Mouse (Mus musculus) forebrain, embryonic 12.5 days (tissue): ENCODE results near the gene Duxbl1. TPM values are rescaled to one million over a fixed set of nuclear protein-coding genes. Genes with fewer than 3 reads are reported as not detected.
"Not testable (repeated sequence)": the region's sequence is repeated elsewhere in the genome, so short reads cannot be mapped to it uniquely, and the experiment has no call there.

Experiments used
- ATAC-seq: fragments of 200-750 bp; cut with Nextera tagmentation; 2 replicates; pipeline ENCODE4 v1.8.0; 2017; ENCODE audit warnings: moderate TSS enrichment; ENCODE audit not compliant: low FRiP score
- H3K27ac ChIP-seq: fragments of 300-500 bp; sonication (generic); 2 replicates; pipeline ENCODE4 v1.5.1; 2016; ENCODE audit warnings: mild to moderate bottlenecking
- H3K27me3 ChIP-seq: fragments of 300-500 bp; sonication (generic); 2 replicates; pipeline ENCODE4 v1.6.1; 2016; ENCODE audit warnings: mild to moderate bottlenecking
- H3K36me3 ChIP-seq: fragments of 300-500 bp; sonication (generic); replicated peaks from 2 replicates; pipeline ENCODE4 v1.6.1; 2016; ENCODE audit warnings: mild to moderate bottlenecking
- H3K4me1 ChIP-seq: fragments of 300-500 bp; sonication (generic); 2 replicates; pipeline ENCODE4 v1.6.1; 2016
- H3K4me2 ChIP-seq: fragments of 300-500 bp; sonication (generic); 2 replicates; pipeline ENCODE4 v1.6.1; 2016; ENCODE audit warnings: mild to moderate bottlenecking, moderate library complexity
- H3K4me3 ChIP-seq: fragments of 300-500 bp; sonication (generic); replicated peaks from 2 replicates; pipeline ENCODE4 v1.5.1; 2016; ENCODE audit warnings: mild to moderate bottlenecking
- H3K9ac ChIP-seq: fragments of 300-500 bp; sonication (generic); 2 replicates; pipeline ENCODE4 v1.6.1; 2016; ENCODE audit warnings: mild to moderate bottlenecking
- H3K9me3 ChIP-seq: fragments of 300-500 bp; sonication (generic); 2 replicates; pipeline ENCODE4 v1.6.1; 2016
- WGBS: fragments of 180-500 bp; shearing (Covaris S2); methylation state at CpG from one replicate; pipeline ENCODE4 v1.1.7; 2016; 5-methylcytosine and 5-hydroxymethylcytosine counted together
- polyA plus RNA-seq: library from polyadenylated mRNA; unstranded; fragments of >200 nt; fragmentation: Nextera tagmentation; extraction: Ambion mirVana; gene quantifications from 2 replicates; pipeline ENCODE4 v1.2.1, GENCODE M21; 2016

Gene Duxbl1
- 3.6 and 5.6 TPM in 2 replicates for polyA plus RNA-seq

DNA sequence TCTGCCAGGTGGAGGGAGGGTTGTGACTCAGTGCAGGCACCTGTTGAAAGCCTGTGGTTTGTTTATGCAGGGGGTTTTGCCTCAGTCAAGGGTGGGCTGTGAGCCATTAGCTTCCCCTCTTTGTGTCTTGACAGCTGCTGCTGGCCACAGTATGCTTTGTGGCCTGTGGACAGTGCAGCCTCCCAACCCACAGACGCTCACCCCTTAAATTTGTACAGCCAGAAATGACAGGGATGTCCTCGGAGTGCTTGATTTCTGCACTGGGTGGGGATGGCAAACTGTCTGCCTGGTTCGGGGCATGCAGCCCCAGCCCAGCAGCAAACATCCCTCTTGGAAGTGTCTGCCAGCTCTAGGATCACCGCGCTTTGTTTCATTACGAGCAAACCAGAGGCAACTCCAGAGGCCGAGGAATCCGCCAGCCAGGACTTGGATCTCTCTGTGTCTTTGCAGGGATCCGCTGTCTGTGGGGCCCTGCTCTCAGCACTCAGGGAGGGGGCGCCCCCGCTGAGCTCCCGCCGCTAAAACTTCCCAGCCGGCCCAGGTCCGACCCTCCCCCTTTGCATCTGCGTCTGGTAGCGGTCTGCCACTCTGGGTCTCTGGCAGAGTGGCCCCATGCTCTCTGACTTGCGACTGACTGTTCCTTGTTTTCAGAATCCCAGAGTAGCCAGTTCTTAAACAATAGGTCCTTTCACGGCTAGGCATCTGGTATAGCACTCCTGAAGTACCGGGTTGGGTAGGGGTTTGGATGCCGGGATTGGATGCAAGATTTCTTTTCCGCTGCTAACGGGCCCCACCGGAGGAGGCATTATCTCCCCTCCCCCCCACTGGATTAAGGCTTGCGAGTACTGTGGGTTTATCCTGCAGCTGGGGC is at the start of gene Duxbl1:
TSS of gene Duxbl1 (plus strand) at position 207 of the 871 bp plus-strand sequence.
- ATAC-seq, result peak; percentile 87
- not testable (repeated sequence) for H3K27me3 ChIP-seq, H3K36me3 ChIP-seq, H3K9me3 ChIP-seq, H3K9ac ChIP-seq, H3K4me1 ChIP-seq
- no CpG with 5 or more reads among the region's 25 CpGs for WGBS
- peak within 1 kb of the TSS; percentile 43 for H3K4me2 ChIP-seq
- peak within 1 kb of the TSS; percentile 27 for H3K4me3 ChIP-seq
- peak within 1 kb of the TSS; percentile 92 for H3K27ac ChIP-seq

DNA sequence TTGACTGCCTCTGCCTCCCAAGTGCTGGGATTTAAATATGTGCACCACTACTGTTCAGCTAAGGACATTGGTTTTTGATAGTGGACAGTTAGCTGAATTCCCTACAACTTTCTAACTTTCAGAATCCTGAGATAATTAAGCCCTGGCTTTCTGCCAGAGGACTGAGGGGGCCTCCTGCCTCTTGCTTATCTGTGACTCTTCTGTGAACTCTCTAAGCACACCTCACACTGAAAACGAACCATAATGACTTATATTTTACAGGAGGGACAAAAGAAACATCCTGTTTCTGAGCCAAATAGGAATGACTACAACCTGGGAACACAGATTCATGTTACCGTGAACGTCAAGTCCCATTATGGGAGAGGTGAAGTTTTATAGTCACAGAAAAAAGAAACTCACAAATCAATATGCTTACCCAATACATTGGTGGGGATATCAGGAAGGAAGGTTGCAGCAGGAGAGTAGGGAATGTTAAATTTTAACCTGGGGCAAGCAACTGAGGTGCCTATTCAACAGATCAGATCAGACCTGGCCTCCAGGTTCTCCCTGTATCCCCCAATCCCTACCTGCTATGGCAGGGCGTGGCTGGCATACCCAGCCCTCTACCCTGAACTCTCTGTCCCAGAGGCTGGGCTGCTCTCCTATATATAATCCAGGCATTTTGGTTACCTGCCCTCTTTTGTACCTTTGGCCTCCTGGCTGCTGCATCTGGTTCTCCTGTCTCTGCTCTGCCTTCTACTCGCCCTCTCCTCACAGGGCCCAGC is 41.3 kb upstream of the Duxbl1 start:
- H3K27ac ChIP-seq, H3K4me1 ChIP-seq, H3K9me3 ChIP-seq, H3K27me3 ChIP-seq, ATAC-seq, H3K4me3 ChIP-seq, H3K4me2 ChIP-seq, H3K9ac ChIP-seq, H3K36me3 ChIP-seq: not testable (repeated sequence)
- no CpG with 5 or more reads among the region's 5 CpGs for WGBS

DNA sequence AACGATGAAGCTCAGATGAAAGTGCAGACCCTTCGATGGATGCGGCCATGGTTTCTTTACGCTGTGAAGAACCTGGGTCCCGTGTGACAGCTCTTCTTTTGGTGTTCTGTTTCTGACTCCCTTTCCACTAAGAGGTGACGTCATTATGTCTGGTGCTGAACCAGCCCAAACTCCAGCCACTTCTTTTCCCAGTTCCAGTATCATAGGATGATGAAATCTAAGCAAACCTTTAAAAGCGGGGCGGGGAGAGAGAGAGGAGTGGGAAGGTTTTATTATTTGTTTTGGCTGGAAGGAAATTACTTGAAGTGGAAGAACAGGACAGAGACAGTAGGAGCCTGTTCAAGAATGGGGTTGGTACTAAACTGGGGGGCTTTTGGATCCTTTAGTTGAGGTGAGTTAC is 40.4 kb upstream of the Duxbl1 start, which contains the start of gene Cphx1:
TSS of gene Cphx1 (plus strand) at position 301 of the 400 bp plus-strand sequence.
- ATAC-seq, H3K36me3 ChIP-seq, H3K4me3 ChIP-seq, H3K4me1 ChIP-seq, H3K27ac ChIP-seq, H3K4me2 ChIP-seq, H3K9ac ChIP-seq, H3K9me3 ChIP-seq, H3K27me3 ChIP-seq: not testable (repeated sequence)
- WGBS, result no CpG with 5 or more reads among the region's 8 CpGs

GRCm38 (mm10) chr14:25957861-25958260 is 20.5 kb upstream of the Duxbl1 start:
- not testable (repeated sequence) for H3K4me2 ChIP-seq, H3K36me3 ChIP-seq, H3K27me3 ChIP-seq, H3K9me3 ChIP-seq, ATAC-seq, H3K9ac ChIP-seq, H3K27ac ChIP-seq, H3K4me3 ChIP-seq, H3K4me1 ChIP-seq
- WGBS, result no CpG with 5 or more reads among the region's 3 CpGs

GRCm38 (mm10) chr14:25979242-25979941 is 1.0 kb downstream of the Duxbl1 start:
- not testable (repeated sequence) for H3K27me3 ChIP-seq, H3K9ac ChIP-seq, H3K9me3 ChIP-seq, H3K36me3 ChIP-seq, H3K4me1 ChIP-seq
- peak; percentile 44; the same call in 1 of the 2 replicates for ATAC-seq
- H3K27ac ChIP-seq, result peak overlapping the region; percentile 92
- WGBS, result 0% methylated on average over 7 of the region's 13 CpGs
- H3K4me2 ChIP-seq, result peak overlapping the region; percentile 43
- peak overlapping the region; percentile 27 for H3K4me3 ChIP-seq

- not testable (repeated sequence) for H3K4me3 ChIP-seq, H3K4me1 ChIP-seq, H3K27me3 ChIP-seq, H3K4me2 ChIP-seq, H3K27ac ChIP-seq, H3K9me3 ChIP-seq, H3K36me3 ChIP-seq, ATAC-seq, H3K9ac ChIP-seq
- WGBS, result 89% methylated on average over 6 of the region's 9 CpGs
These were observed 3.5 kb downstream of the Duxbl1 start for GRCm38 (mm10) chr14:25981880-25982279.

- H3K9ac ChIP-seq, H3K4me3 ChIP-seq, H3K4me2 ChIP-seq, H3K27ac ChIP-seq, H3K4me1 ChIP-seq, H3K9me3 ChIP-seq, ATAC-seq, H3K27me3 ChIP-seq, H3K36me3 ChIP-seq: not testable (repeated sequence)
- no CpG with 5 or more reads among the region's 2 CpGs for WGBS
These were observed 29.1 kb downstream of the Duxbl1 start for GRCm38 (mm10) chr14:26007462-26007861.

DNA sequence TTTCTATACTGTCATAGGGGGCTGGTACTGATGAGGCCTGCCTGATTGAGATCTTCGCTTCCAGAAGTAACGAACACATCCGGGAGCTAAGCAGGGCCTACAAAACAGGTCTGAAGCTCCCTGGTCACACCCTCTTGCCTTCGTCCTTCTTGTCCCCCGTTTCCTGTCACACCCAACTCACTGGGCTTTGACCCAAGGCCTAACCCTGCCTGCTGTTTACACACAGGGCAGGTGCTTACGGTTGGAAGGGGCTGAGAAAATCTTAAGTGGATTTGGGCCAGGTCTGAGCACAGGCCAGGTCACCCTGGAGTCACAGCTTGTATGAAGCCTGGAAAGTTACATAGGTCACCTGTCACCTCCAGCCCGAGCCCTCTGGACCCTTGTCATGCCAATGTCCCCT is 38.0 kb downstream of the Duxbl1 start:
- ATAC-seq, H3K4me2 ChIP-seq, H3K27me3 ChIP-seq, H3K27ac ChIP-seq, H3K9me3 ChIP-seq, H3K4me1 ChIP-seq, H3K4me3 ChIP-seq, H3K36me3 ChIP-seq, H3K9ac ChIP-seq: not testable (repeated sequence)
- no CpG with 5 or more reads among the region's 7 CpGs for WGBS

GRCm38 (mm10) chr14:26021555-26021954 is 43.2 kb downstream of the Duxbl1 start:
- H3K27ac ChIP-seq, ATAC-seq, H3K9ac ChIP-seq, H3K4me2 ChIP-seq, H3K9me3 ChIP-seq, H3K27me3 ChIP-seq, H3K4me3 ChIP-seq, H3K36me3 ChIP-seq, H3K4me1 ChIP-seq: not testable (repeated sequence)
- WGBS, result no CpG with 5 or more reads among the region's 9 CpGs

- ATAC-seq, H3K4me3 ChIP-seq, H3K9me3 ChIP-seq, H3K4me1 ChIP-seq, H3K4me2 ChIP-seq, H3K36me3 ChIP-seq, H3K27me3 ChIP-seq, H3K27ac ChIP-seq, H3K9ac ChIP-seq: not testable (repeated sequence)
- WGBS, result no CpG with 5 or more reads among the region's 6 CpGs
These were observed 44.5 kb downstream of the Duxbl1 start for GRCm38 (mm10) chr14:26022831-26023230.

DNA sequence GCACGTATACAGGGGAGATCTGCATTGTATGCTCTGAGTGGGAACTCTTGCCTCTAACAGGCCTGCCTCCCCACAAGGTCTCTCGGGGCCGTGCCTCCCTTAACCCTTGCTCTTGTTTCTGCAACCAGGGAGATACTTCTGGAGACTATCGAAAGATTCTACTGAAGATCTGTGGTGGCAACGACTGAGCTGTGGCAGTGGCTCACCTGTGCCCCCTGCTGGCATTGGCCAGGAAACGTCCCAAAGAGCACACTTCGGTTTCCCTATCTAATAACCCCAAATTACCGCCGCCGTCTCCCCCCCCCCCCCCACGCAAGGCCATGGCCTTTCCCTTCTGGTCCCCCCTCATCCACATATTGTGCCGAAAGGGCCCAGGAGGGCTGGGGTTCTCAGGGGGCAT is 47.3 kb downstream of the Duxbl1 start:
- H3K4me2 ChIP-seq, H3K9ac ChIP-seq, H3K4me3 ChIP-seq, H3K9me3 ChIP-seq, H3K27me3 ChIP-seq, H3K4me1 ChIP-seq, ATAC-seq, H3K36me3 ChIP-seq, H3K27ac ChIP-seq: not testable (repeated sequence)
- no CpG with 5 or more reads among the region's 12 CpGs for WGBS

DNA sequence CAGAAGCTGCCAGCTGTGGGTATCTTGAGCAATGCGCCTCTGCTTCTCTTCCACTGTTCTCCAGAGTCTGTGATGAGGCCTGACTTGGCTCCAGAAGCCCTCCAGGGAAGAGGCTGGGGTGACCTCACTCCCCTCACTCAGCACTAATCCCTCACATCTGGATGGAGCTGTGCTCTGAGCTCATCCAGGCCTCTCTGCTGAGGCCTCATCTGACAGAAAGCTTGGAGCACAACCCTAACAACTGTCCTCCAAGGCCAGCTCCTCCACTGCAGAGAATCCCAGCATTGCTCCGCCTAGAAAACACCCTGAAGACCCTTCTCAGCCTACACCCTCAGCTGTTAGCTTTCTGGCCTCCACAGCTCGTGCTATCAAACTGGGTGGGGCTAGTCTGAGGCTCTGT is 56.0 kb downstream of the Duxbl1 start:
- H3K27ac ChIP-seq, H3K9ac ChIP-seq, H3K4me2 ChIP-seq, ATAC-seq, H3K27me3 ChIP-seq, H3K9me3 ChIP-seq, H3K4me1 ChIP-seq, H3K36me3 ChIP-seq, H3K4me3 ChIP-seq: not testable (repeated sequence)
- WGBS, result no CpG with 5 or more reads among the region's 3 CpGs
